Mouse (Mus musculus) CH12.LX (cell line): ENCODE data around the gene Fdx1l. TPM values are rescaled to one million over a fixed set of nuclear protein-coding genes. Genes with fewer than 3 reads are reported as not detected.

Experiments
- DNase-seq: peaks from one replicate; pipeline ENCODE4 v3.0.0-alpha.2; 2013; ENCODE audit errors: extremely low read depth
- H3K27ac ChIP-seq: 2 replicates; pipeline ENCODE4 v1.5.1; 2012; ENCODE audit warnings: low read depth, mild to moderate bottlenecking, control low read depth, moderate library complexity; ENCODE audit not compliant: insufficient read depth
- H3K27me3 ChIP-seq: replicated peaks from 2 replicates; pipeline ENCODE3; 2012; ENCODE audit warnings: inconsistent platforms
- H3K36me3 ChIP-seq, 2 experiments: replicated peaks in 1 of 2; 2 replicates each; pipeline versions ENCODE3 to v1.6.1; 2012; ENCODE audit warnings: inconsistent platforms in 1 of 2, low read length in 1 of 2, mild to moderate bottlenecking in 1 of 2, mixed read lengths in 1 of 2, moderate library complexity in 1 of 2; ENCODE audit not compliant: control insufficient read depth in 1 of 2, insufficient read depth in 1 of 2
- H3K4me1 ChIP-seq, 2 experiments: 2 replicates each; pipeline ENCODE4 v1.6.1; 2012; ENCODE audit warnings: inconsistent platforms in 1 of 2, moderate library complexity in 1 of 2; ENCODE audit not compliant: insufficient read depth in 2 of 2, control insufficient read depth in 1 of 2
- H3K4me2 ChIP-seq: 2 replicates; pipeline ENCODE4 v1.6.1; 2012; ENCODE audit warnings: low read depth, mild to moderate bottlenecking, control low read depth; ENCODE audit not compliant: poor library complexity, insufficient read depth, severe bottlenecking
- H3K4me3 ChIP-seq, 3 experiments: fragments of 150-350 bp in 1 of 3; sonication (generic) in 1 of 3; replicated peaks in 1 of 3; 2 replicates each; pipeline versions ENCODE3 to v1.5.1; 2011 to 2012; ENCODE audit warnings: low read depth in 2 of 3, low read length in 2 of 3, mild to moderate bottlenecking in 2 of 3, moderate library complexity in 2 of 3, control low read depth in 1 of 3, improper control_type of control experiment in 1 of 3, inconsistent platforms in 1 of 3, mixed read lengths in 1 of 3; ENCODE audit not compliant: poor library complexity in 1 of 3
- H3K79me2 ChIP-seq: replicated peaks from 2 replicates; pipeline ENCODE4 v1.6.1; 2012; ENCODE audit warnings: mild to moderate bottlenecking, moderate library complexity; ENCODE audit not compliant: control insufficient read depth, poor library complexity, insufficient read depth, severe bottlenecking; ENCODE audit errors: extremely low read depth
- H3K9ac ChIP-seq: 2 replicates; pipeline ENCODE4 v1.6.1; 2012; ENCODE audit warnings: low read depth, mild to moderate bottlenecking, control low read depth, moderate library complexity; ENCODE audit not compliant: insufficient read depth
- H3K9me3 ChIP-seq: replicated peaks from 2 replicates; pipeline ENCODE3; 2012; ENCODE audit warnings: low read length, inconsistent platforms, mixed read lengths
- BHLHE40 ChIP-seq: IDR thresholded peaks from 2 replicates; pipeline ENCODE4 v1.6.1; 2011; ENCODE audit warnings: mild to moderate bottlenecking, low read depth, low read length, improper control_type of control experiment
- CHD2 ChIP-seq: IDR thresholded peaks from 2 replicates; pipeline ENCODE4 v1.6.1; 2011; ENCODE audit warnings: low read length, improper control_type of control experiment
- E2F4 ChIP-seq: IDR thresholded peaks from 2 replicates; pipeline ENCODE4 v1.6.1; 2011; ENCODE audit warnings: low read depth, low read length, improper control_type of control experiment; ENCODE audit not compliant: insufficient replicate concordance
- EP300 ChIP-seq: IDR thresholded peaks from 2 replicates; pipeline ENCODE4 v1.6.1; 2011; ENCODE audit warnings: low read length, improper control_type of control experiment
- ETS1 ChIP-seq: conservative IDR thresholded peaks from 2 replicates; pipeline ENCODE4 v1.6.1; 2012; ENCODE audit warnings: low read depth, mild to moderate bottlenecking, inconsistent platforms, low read length, improper control_type of control experiment, moderate library complexity
- GABPA ChIP-seq: IDR thresholded peaks from 2 replicates; pipeline ENCODE4 v1.6.1; 2012; ENCODE audit warnings: low read depth, low read length, improper control_type of control experiment, inconsistent platforms; ENCODE audit not compliant: insufficient replicate concordance
- HCFC1 ChIP-seq: IDR thresholded peaks from 2 replicates; pipeline ENCODE4 v1.6.1; 2012; ENCODE audit warnings: low read depth, mild to moderate bottlenecking, inconsistent platforms, low read length, improper control_type of control experiment
- IRF4 ChIP-seq: IDR thresholded peaks from 2 replicates; pipeline ENCODE4 v1.6.1; 2014; ENCODE audit warnings: low read depth, mild to moderate bottlenecking, inconsistent platforms, low read length, improper control_type of control experiment
- JUND ChIP-seq: conservative IDR thresholded peaks from 2 replicates; pipeline ENCODE4 v1.6.1; 2011; ENCODE audit warnings: low read depth, low read length, improper control_type of control experiment
- KAT2A ChIP-seq: IDR thresholded peaks from 2 replicates; pipeline ENCODE4 v1.6.1; 2012; ENCODE audit warnings: low read length, improper control_type of control experiment, inconsistent platforms; ENCODE audit not compliant: insufficient replicate concordance
- MAX ChIP-seq: IDR thresholded peaks from 2 replicates; pipeline ENCODE4 v1.6.1; 2011; ENCODE audit warnings: low read length, improper control_type of control experiment
- MAZ ChIP-seq: IDR thresholded peaks from 2 replicates; pipeline ENCODE4 v1.6.1; 2012; ENCODE audit warnings: low read depth, mild to moderate bottlenecking, inconsistent platforms, low read length, improper control_type of control experiment, moderate library complexity
- MXI1 ChIP-seq: IDR thresholded peaks from 2 replicates; pipeline ENCODE4 v1.6.1; 2011; ENCODE audit warnings: mild to moderate bottlenecking, low read depth, low read length, improper control_type of control experiment
- MYC ChIP-seq: IDR thresholded peaks from 2 replicates; pipeline ENCODE4 v1.6.1; 2011; ENCODE audit warnings: low read depth, mild to moderate bottlenecking, improper control_type of control experiment, low read length
- POLR2AphosphoS2 ChIP-seq: IDR thresholded peaks from 2 replicates; pipeline ENCODE4 v1.6.1; 2011; ENCODE audit warnings: low read depth, low read length, improper control_type of control experiment
- SIN3A ChIP-seq: IDR thresholded peaks from 2 replicates; pipeline ENCODE4 v1.6.1; 2012; ENCODE audit warnings: low read length, improper control_type of control experiment, inconsistent platforms
- SMC3 ChIP-seq: IDR thresholded peaks from 2 replicates; pipeline ENCODE4 v1.6.1; 2011; ENCODE audit warnings: low read depth, low read length, improper control_type of control experiment
- USF1 ChIP-seq: IDR thresholded peaks from 2 replicates; pipeline ENCODE4 v1.6.1; 2014; ENCODE audit warnings: low read depth, mild to moderate bottlenecking, inconsistent platforms, low read length, improper control_type of control experiment
- ZMIZ1 ChIP-seq: IDR thresholded peaks from 2 replicates; pipeline ENCODE4 v1.6.1; 2012; ENCODE audit warnings: low read depth, mild to moderate bottlenecking, inconsistent platforms, low read length, improper control_type of control experiment
- dilution Hi-C: fragments of 300-500 bp; cut with MboI; formaldehyde crosslinking; loops from 2 replicates; pipeline ENCODE4 v1.14.3; 2020; ENCODE audit warnings: low sequenced_read_pairs; ENCODE audit not compliant: extremely low pct_unique_long_range_greater_than_20kb, extremely low pct_ligation_motif_present
- in situ Hi-C: fragments of 300-500 bp; cut with MboI; formaldehyde crosslinking; loops from 3 replicates; pipeline ENCODE4 v1.14.3; 2019; ENCODE audit warnings: low sequenced_read_pairs, low pct_ligation_motif_present, low pct_unique_long_range_greater_than_20kb, mixed read lengths
- polyA plus RNA-seq: library from polyadenylated mRNA; unstranded; fragments of >175 nt; gene quantifications from 2 replicates; pipeline ENCODE4 v1.2.1, GENCODE M21; 2012; ENCODE audit warnings: low read depth; ENCODE audit not compliant: insufficient read length
- total RNA-seq, 2 experiments: library from RNA; depleted of rRNA; stranded (reverse); fragments of 300-350 nt in 1 of 2; fragments of >200 nt in 1 of 2; gene quantifications; 2 replicates each; pipeline ENCODE4 v1.2.3; 2012 to 2014

Fdx1l gene
- total and polyA plus RNA-seq, 3 experiments = 70.8 to 105 (median 79.7) TPM

- in situ Hi-C loops (loop anchor here (5.0 kb wide), 1 partner anchor 47 kb away; the partner anchor contains the start of gene Icam4), dilution Hi-C loops (no loop called here)
- Histone ChIP-seq H3K4me1 (peaks cover 8 to 29% of the 10 kb centered on the region in 2 experiments), H3K9me3 (no peaks in the 10 kb centered on the region), H3K27me3 (no peaks in the 10 kb centered on the region), H3K79me2 (peaks cover 35% of the 10 kb centered on the region), H3K4me2 (peak overlapping the region; percentile 92), H3K9ac (peak overlapping the region; percentile 74), H3K4me3 (peak overlapping the region in 1 of 3 experiments; percentile 98), H3K36me3 (peaks cover 61 to 75% of the 10 kb centered on the region in 2 experiments), H3K27ac (no peak overlapping the region)
- DNase-seq = no peak
- TF ChIP-seq POLR2AphosphoS2 (no peak), ETS1 (no peak)
- TF ChIP-seq, all 38 proteins: peak for 0
Observed at GRCm38 (mm10) chr9:21074173-21074572, 759 bp upstream of the Fdx1l start.

- TF ChIP-seq GABPA (no peak), CHD2 (no peak), MYC (peak; percentile 17; the same call in 1 of the 2 replicates), SIN3A (peak; percentile 9; the same call in 1 of the 2 replicates)
- in situ Hi-C loops (loop anchor here (5.0 kb wide), 1 partner anchor 45 kb away; the partner anchor contains the start of gene Icam4), dilution Hi-C loops (no loop called here)
- H3K4me1 ChIP-seq = peaks cover 8 to 29% of the 10 kb centered on the region in 2 experiments
- H3K4me2 ChIP-seq = peak overlapping the region; percentile 85
- peak overlapping the region; percentile 90 to 98 (median 96) for H3K4me3 ChIP-seq
- H3K9me3 ChIP-seq = no peaks in the 10 kb centered on the region
- peaks cover 35% of the 10 kb centered on the region for H3K79me2 ChIP-seq
- peak overlapping the region; percentile 88 for H3K9ac ChIP-seq
- no peaks in the 10 kb centered on the region for H3K27me3 ChIP-seq
- peak; percentile 29 for DNase-seq
- H3K36me3 ChIP-seq = peaks cover 53 to 74% of the 10 kb centered on the region in 2 experiments
- peak overlapping the region; percentile 26; the same call in 1 of the 2 replicates for H3K27ac ChIP-seq
Observed at GRCm38 (mm10) chr9:21072641-21073040, 773 bp downstream of the Fdx1l start.

DNA sequence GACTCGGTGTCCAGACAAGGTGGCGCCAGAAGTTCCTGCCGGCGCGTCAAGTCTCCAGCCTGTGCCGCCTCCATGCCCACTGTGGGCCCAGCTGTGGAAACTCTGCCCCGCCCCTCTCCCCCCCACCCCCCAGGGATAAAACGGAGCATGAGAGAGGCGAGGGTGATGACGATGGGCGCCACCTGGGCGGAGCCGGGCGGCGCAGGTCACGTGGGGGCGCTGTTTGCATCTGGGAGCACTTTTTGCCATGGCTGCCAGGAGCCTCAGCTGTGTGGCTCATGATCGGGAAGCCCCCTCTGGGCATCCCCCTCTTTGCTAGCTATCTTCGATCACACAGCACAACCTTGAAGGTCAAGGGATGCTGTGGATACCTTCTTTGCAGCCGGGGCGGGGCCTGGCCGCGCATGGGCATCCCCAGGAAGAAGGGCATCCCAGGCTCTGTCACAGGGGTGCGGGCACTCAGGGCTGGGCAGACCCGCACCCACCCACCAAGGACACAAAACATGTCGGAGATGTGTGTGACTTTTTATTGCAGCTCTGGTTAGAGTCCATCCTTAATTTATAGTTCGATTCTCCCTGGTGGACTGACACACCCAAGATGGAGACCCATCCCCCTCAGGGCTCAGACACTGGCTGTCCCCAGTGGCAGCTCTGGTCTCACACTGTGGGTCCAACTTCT, 6.3 kb downstream of the Fdx1l start, which contains the start of gene Zglp1:
Gene Zglp1 (minus strand): TSS at position 88 of the 679 bp plus-strand sequence.
- dilution Hi-C loops = no loop called here
- DNase-seq = no peak
- Histone ChIP-seq H3K4me1 (peaks cover 8 to 35% of the 10 kb centered on the region in 2 experiments), H3K4me2 (no peak within 1 kb of the TSS), H3K79me2 (peaks cover 26% of the 10 kb centered on the region), H3K36me3 (peaks cover 65 to 86% of the 10 kb centered on the region in 2 experiments), H3K27ac (no peak within 1 kb of the TSS), H3K4me3 (no peak within 1 kb of the TSS), H3K27me3 (no peaks in the 10 kb centered on the region), H3K9me3 (no peaks in the 10 kb centered on the region), H3K9ac (no peak within 1 kb of the TSS)
- in situ Hi-C loops = no loop called here
- no peak for TF ChIP-seq KAT2A
- no peak for TF ChIP-seq IRF4
- no peak for TF ChIP-seq ETS1
- no peak for TF ChIP-seq SIN3A
- no peak for TF ChIP-seq EP300
- TF ChIP-seq E2F4 = no peak
- TF ChIP-seq HCFC1 = no peak
- no peak for TF ChIP-seq MYC
- no peak for TF ChIP-seq MAX
- no peak for TF ChIP-seq SMC3
- no peak for TF ChIP-seq ZMIZ1
- no peak for TF ChIP-seq MAZ
- TF ChIP-seq USF1 = no peak
- TF ChIP-seq JUND = no peak
- TF ChIP-seq MXI1 = no peak
- TF ChIP-seq BHLHE40 = no peak
- no peak for TF ChIP-seq CHD2
